ENCODE assay signal across 7 mouse cellular contexts in the genomic region with DNA sequence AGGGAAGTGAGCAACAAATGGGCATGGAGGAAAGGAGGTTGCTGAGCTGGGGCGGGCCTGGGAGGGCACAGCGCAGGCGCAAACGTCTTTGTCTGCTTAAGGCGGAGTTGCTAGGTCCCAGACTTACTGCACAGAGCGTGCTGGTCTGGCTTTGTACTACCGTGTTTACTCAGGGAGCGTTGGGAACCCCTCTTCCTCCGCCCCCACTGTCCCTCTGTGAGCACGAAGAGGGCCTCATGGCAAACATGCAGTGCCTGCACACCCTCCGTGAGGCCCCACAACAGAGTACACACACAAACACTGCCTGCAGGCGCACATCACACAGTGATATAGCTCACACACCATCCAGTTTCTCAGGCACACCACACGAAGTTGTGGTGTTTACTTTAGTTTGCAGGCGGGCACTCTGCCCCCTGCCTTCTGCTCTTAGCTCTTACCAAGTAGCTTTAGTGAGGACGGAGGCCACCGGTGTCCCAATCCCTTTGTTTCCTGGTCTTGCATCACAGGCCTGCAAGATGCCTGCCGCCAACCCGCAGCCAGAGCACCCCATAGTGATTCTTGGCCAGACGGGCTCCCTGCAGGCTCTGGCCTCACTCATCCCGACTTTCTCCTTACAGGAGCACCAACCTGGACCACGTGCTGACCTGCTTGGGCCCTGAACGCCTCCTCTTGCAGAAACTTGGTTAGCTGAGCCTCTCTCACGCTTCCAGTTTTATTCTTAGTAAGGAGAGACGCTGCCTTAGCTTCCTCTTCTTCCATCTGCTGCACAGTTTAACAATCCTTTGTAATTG. TPM values are rescaled to one million over a fixed set of nuclear protein-coding genes. Genes with fewer than 3 reads are reported as not detected.
A peak's percentile ranks its signal among the peaks of the same experiment; 100 is the strongest.
DNase-seq lines count a peak whose midpoint lies in the region; ATAC-seq and TF ChIP-seq lines count a peak whose summit lies in the region.

No protein-coding gene starts in this region.

- peak; percentile 69 for TF ChIP-seq POLR2A in kidney, adult 2 months (IDR thresholded peaks at IDR 0.05; ENCODE audit: low read depth, low read length)

- peak overlapping the region; percentile 11; the same call in 1 of the 2 replicates for H3K4me3 ChIP-seq in embryonic facial prominence, embryonic 14.5 days (ENCODE audit: low read depth, low read length)
- H3K4me3 ChIP-seq in kidney, adult 2 months (ENCODE audit: insufficient read depth, low read depth, low read length) = no peak overlapping the region
- no peak overlapping the region for H3K4me3 ChIP-seq in limb, embryonic 11.5 days (ENCODE audit: low read depth, low read length)
- H3K4me3 ChIP-seq in midbrain, embryonic 13.5 days (replicated peaks) = peak overlapping the region; percentile 15; the same call in 1 of the 2 replicates

- peaks cover 14% of the 10 kb centered on the region for H3K4me1 ChIP-seq in embryonic facial prominence, embryonic 14.5 days (ENCODE audit: control insufficient read depth, insufficient read depth, low read length)
- H3K4me1 ChIP-seq in kidney, adult 2 months (ENCODE audit: control insufficient read depth, insufficient read depth, low read length) = peaks cover 24% of the 10 kb centered on the region
- peaks cover 8% of the 10 kb centered on the region; the same call in 1 of the 2 replicates for H3K4me1 ChIP-seq in limb, embryonic 11.5 days (ENCODE audit: control insufficient read depth, insufficient read depth, low read length)
- H3K4me1 ChIP-seq in midbrain, embryonic 13.5 days (replicated peaks) = peaks cover 15% of the 10 kb centered on the region

- peak; percentile 88 to 90 for DNase-seq in adrenal gland, postnatal 36 days
- peak; percentile 94 for DNase-seq in embryonic facial prominence, embryonic 14.5 days (ENCODE audit: low spot score)
- DNase-seq in heart, adult 18-20 months = peak; percentile 88 to 92
- DNase-seq in kidney, adult 2 months = peak; percentile 73
- peak; percentile 79 for DNase-seq in limb, embryonic 11.5 days (ENCODE audit: low spot score)
- DNase-seq in spleen, adult 12 weeks (ENCODE audit: low spot score) = peak; percentile 42

- peak; percentile 26; the same call in 1 of the 2 replicates for TF ChIP-seq CTCF in kidney, adult 2 months (conservative IDR thresholded peaks at IDR 0.05; ENCODE audit: insufficient read depth, insufficient read length, low read depth, low read length)

- peak; percentile 97 for ATAC-seq in embryonic facial prominence, embryonic 14.5 days (ENCODE audit: low read depth)
- peak; percentile 83 for ATAC-seq in limb, embryonic 11.5 days (ENCODE audit: insufficient number of reproducible peaks, low FRiP score, low TSS enrichment, low read depth)
- ATAC-seq in midbrain, embryonic 13.5 days = peak; percentile 99

- WGBS in embryonic facial prominence, embryonic 14.5 days = 17% methylated on average over 18 of the region's 24 CpGs
- 17% methylated on average over 24 of the region's 24 CpGs for WGBS in kidney, adult 2 months
- 14% methylated on average over 24 of the region's 24 CpGs for WGBS in limb, embryonic 11.5 days
- WGBS in midbrain, embryonic 13.5 days = 3% methylated on average over 24 of the region's 24 CpGs

- H3K36me3 ChIP-seq in embryonic facial prominence, embryonic 14.5 days (ENCODE audit: control insufficient read depth, insufficient read depth, low read length) = no peaks in the 10 kb centered on the region
- H3K36me3 ChIP-seq in kidney, adult 2 months (ENCODE audit: control insufficient read depth, insufficient read depth, low read length) = no peaks in the 10 kb centered on the region
- no peaks in the 10 kb centered on the region for H3K36me3 ChIP-seq in limb, embryonic 11.5 days (ENCODE audit: control insufficient read depth, insufficient read depth, low read length)
- no peaks in the 10 kb centered on the region for H3K36me3 ChIP-seq in midbrain, embryonic 13.5 days

- H3K27me3 ChIP-seq in embryonic facial prominence, embryonic 14.5 days (replicated peaks; ENCODE audit: control insufficient read depth, insufficient read depth, low read length) = no peaks in the 10 kb centered on the region
- H3K27me3 ChIP-seq in kidney, adult 2 months (replicated peaks; ENCODE audit: control insufficient read depth, insufficient read depth, low read length) = no peaks in the 10 kb centered on the region
- no peaks in the 10 kb centered on the region for H3K27me3 ChIP-seq in limb, embryonic 11.5 days (ENCODE audit: control insufficient read depth, insufficient read depth, low read length)
- no peaks in the 10 kb centered on the region for H3K27me3 ChIP-seq in midbrain, embryonic 13.5 days

- H3K27ac ChIP-seq in embryonic facial prominence, embryonic 14.5 days (replicated peaks; ENCODE audit: low read depth, low read length) = peak overlapping the region; percentile 97
- peak overlapping the region; percentile 86 for H3K27ac ChIP-seq in kidney, adult 2 months (ENCODE audit: insufficient read depth, low read depth, low read length)
- peak overlapping the region; percentile 91 for H3K27ac ChIP-seq in limb, embryonic 11.5 days (replicated peaks; ENCODE audit: low read depth, low read length)
- H3K27ac ChIP-seq in midbrain, embryonic 13.5 days = peak overlapping the region; percentile 98

- peak overlapping the region; percentile 40 for H3K4me2 ChIP-seq in embryonic facial prominence, embryonic 14.5 days (ENCODE audit: low read depth, low read length)
- H3K4me2 ChIP-seq in limb, embryonic 11.5 days (ENCODE audit: low read depth, severe bottlenecking) = peak overlapping the region; percentile 10; the same call in 1 of the 2 replicates
- peak overlapping the region; percentile 48 for H3K4me2 ChIP-seq in midbrain, embryonic 13.5 days (replicated peaks)

- H3K9ac ChIP-seq in embryonic facial prominence, embryonic 14.5 days (ENCODE audit: low read depth, low read length) = peak overlapping the region; percentile 61
- peak overlapping the region; percentile 66 for H3K9ac ChIP-seq in limb, embryonic 11.5 days (ENCODE audit: low read length)
- peak overlapping the region; percentile 71 for H3K9ac ChIP-seq in midbrain, embryonic 13.5 days (replicated peaks)

- H3K9me3 ChIP-seq in embryonic facial prominence, embryonic 14.5 days (ENCODE audit: control insufficient read depth, low read length) = no peaks in the 10 kb centered on the region
- no peaks in the 10 kb centered on the region for H3K9me3 ChIP-seq in limb, embryonic 11.5 days (ENCODE audit: control insufficient read depth, low read length)
- H3K9me3 ChIP-seq in midbrain, embryonic 13.5 days = no peaks in the 10 kb centered on the region

RNA-seq across cellular contexts. Expression of gene Pcbp1, which starts 38.6 kb away (rescaled TPM):
- 100 to 1,000 TPM; 316 to 364 TPM for total RNA-seq in adrenal gland, postnatal 36 days (2021)
- 397 and 402 TPM in 2 replicates for polyA plus RNA-seq in embryonic facial prominence, embryonic 14.5 days (2014; fragmentation: Nextera tagmentation; extraction: Ambion mirVana)
- total RNA-seq in heart, adult 18-20 months (2021) = 100 to 1,000 TPM; 142 to 150 TPM
- polyA plus RNA-seq in kidney, adult 2 months (2012; rRNA removed) = 165 and 166 TPM in 2 replicates
- polyA plus RNA-seq in limb, embryonic 11.5 days (2014; fragmentation: Nextera tagmentation; extraction: Ambion mirVana) = 499 and 548 TPM in 2 replicates
- polyA plus RNA-seq in midbrain, embryonic 13.5 days (2015; fragmentation: Nextera tagmentation; extraction: Ambion mirVana) = 246 and 342 TPM in 2 replicates

RNA-seq across cellular contexts. Expression of gene C87436, which starts 49.4 kb away (rescaled TPM):
- total RNA-seq in adrenal gland, postnatal 36 days (2021) = 10 to 100 TPM; 16.5 to 23.5 TPM
- 22.7 and 23.9 TPM in 2 replicates for polyA plus RNA-seq in embryonic facial prominence, embryonic 14.5 days (2014; fragmentation: Nextera tagmentation; extraction: Ambion mirVana)
- total RNA-seq in heart, adult 18-20 months (2021) = 10 to 100 TPM in 1 of 2 experiments, 1 to 10 TPM in 1; 8.4 to 10.4 TPM
- 15.1 and 15.3 TPM in 2 replicates for polyA plus RNA-seq in kidney, adult 2 months (2012; rRNA removed)
- 23.7 and 24.8 TPM in 2 replicates for polyA plus RNA-seq in limb, embryonic 11.5 days (2014; fragmentation: Nextera tagmentation; extraction: Ambion mirVana)
- 27.7 and 28.8 TPM in 2 replicates for polyA plus RNA-seq in midbrain, embryonic 13.5 days (2015; fragmentation: Nextera tagmentation; extraction: Ambion mirVana)

Comparison
In these comparisons a context has a peak if more than half of its experiments do, and no peak if none do; other contexts are left out.
1. DNase-seq: peak in every context shown above with its lines; median percentile 94 in embryonic facial prominence, embryonic 14.5 days; 90 in heart, adult 18-20 months; 89 in adrenal gland, postnatal 36 days; 79 in limb, embryonic 11.5 days; 73 in kidney, adult 2 months; 42 in spleen, adult 12 weeks.
2. H3K4me3 ChIP-seq: peak in embryonic facial prominence, embryonic 14.5 days (single experiment) and midbrain, embryonic 13.5 days (single experiment); none in kidney, adult 2 months (single experiment) and limb, embryonic 11.5 days (single experiment).
3. Peak in every context shown above with its lines, with median percentiles within 50 percentile points of each other: ATAC-seq, H3K27ac ChIP-seq, H3K4me2 ChIP-seq and H3K9ac ChIP-seq.